Mouse (Mus musculus): ENCODE data around the gene Tubg2. TPM values are rescaled to one million over a fixed set of nuclear protein-coding genes. Genes with fewer than 3 reads are reported as not detected.
"Not testable (repeated sequence)": the region's sequence is repeated elsewhere in the genome, so short reads cannot be mapped to it uniquely, and the experiment has no call there.

The Tubg2 gene
- polyA plus RNA-seq, 1 experiment from 2014 or later: 4.2 TPM

- WGBS: 23% methylated on average over 19 of the region's 19 CpGs
- Histone ChIP-seq H3K27me3 (ENCODE audit: insufficient read depth, poor library complexity, severe bottlenecking) (peaks cover 19% of the 10 kb centered on the region; the same call in 1 of the 2 replicates), H3K27ac (peak overlapping the region; percentile 59; the same call in 1 of the 2 replicates), H3K9me3 (no peaks in the 10 kb centered on the region), H3K4me1 (peaks cover 24% of the 10 kb centered on the region), H3K36me3 (no peaks in the 10 kb centered on the region), H3K4me3 (peak overlapping the region; percentile 50)
- DNase-seq (ENCODE audit: low spot score): no peak
Observed at GRCm38 (mm10) chr11:101143338-101144225, 12.1 kb upstream of the Tubg2 start.

- Histone ChIP-seq H3K4me3 (no peak overlapping the region), H3K27ac (no peak overlapping the region), H3K36me3 (no peaks in the 10 kb centered on the region), H3K9me3 (no peaks in the 10 kb centered on the region), H3K27me3 (ENCODE audit: insufficient read depth, poor library complexity, severe bottlenecking) (no peaks in the 10 kb centered on the region), H3K4me1 (peaks cover 20% of the 10 kb centered on the region)
- WGBS: 35% methylated on average over 10 of the region's 10 CpGs
- no peak for DNase-seq (ENCODE audit: low spot score)
Observed at GRCm38 (mm10) chr11:101146377-101146776, 9.3 kb upstream of the Tubg2 start.

- no peaks in the 10 kb centered on the region for H3K36me3 ChIP-seq
- H3K4me3 ChIP-seq: no peak overlapping the region
- no peak for DNase-seq (ENCODE audit: low spot score)
- no peak overlapping the region; the same call in 1 of the 2 replicates for H3K27ac ChIP-seq
- 70% methylated on average over 10 of the region's 10 CpGs for WGBS
- no peaks in the 10 kb centered on the region for H3K9me3 ChIP-seq
- H3K4me1 ChIP-seq: peaks cover 12% of the 10 kb centered on the region
- H3K27me3 ChIP-seq (ENCODE audit: insufficient read depth, poor library complexity, severe bottlenecking): no peaks in the 10 kb centered on the region
Observed at GRCm38 (mm10) chr11:101148751-101149150, 7.0 kb upstream of the Tubg2 start.

- no peak for DNase-seq (ENCODE audit: low spot score)
- Histone ChIP-seq H3K36me3 (no peaks in the 10 kb centered on the region), H3K4me3 (no peak overlapping the region), H3K27ac (no peak overlapping the region; the same call in 1 of the 2 replicates), H3K9me3 (no peaks in the 10 kb centered on the region), H3K4me1 (peaks cover 9% of the 10 kb centered on the region), H3K27me3 (ENCODE audit: insufficient read depth, poor library complexity, severe bottlenecking) (no peaks in the 10 kb centered on the region)
- WGBS: 60% methylated on average over 9 of the region's 9 CpGs
Observed at GRCm38 (mm10) chr11:101149178-101150105, 6.3 kb upstream of the Tubg2 start.

- WGBS: 30% methylated on average over 2 of the region's 2 CpGs
- DNase-seq (ENCODE audit: low spot score): no peak
- Histone ChIP-seq H3K4me1 (peaks cover 15% of the 10 kb centered on the region), H3K4me3 (no peak overlapping the region), H3K9me3 (no peaks in the 10 kb centered on the region), H3K27me3 (ENCODE audit: insufficient read depth, poor library complexity, severe bottlenecking) (0 out of 2 replicates have a peak, but pooled peaks cover 2% of the 10 kb centered on the region), H3K27ac (no peak overlapping the region), H3K36me3 (no peaks in the 10 kb centered on the region)
Observed at GRCm38 (mm10) chr11:101151063-101151462, 4.6 kb upstream of the Tubg2 start.

- no peaks in the 10 kb centered on the region for H3K36me3 ChIP-seq
- H3K27ac ChIP-seq: no peak overlapping the region
- no peaks in the 10 kb centered on the region for H3K9me3 ChIP-seq
- DNase-seq (ENCODE audit: low spot score): no peak
- H3K4me1 ChIP-seq: peaks cover 21% of the 10 kb centered on the region
- peaks cover 16% of the 10 kb centered on the region for H3K27me3 ChIP-seq (ENCODE audit: insufficient read depth, poor library complexity, severe bottlenecking)
- WGBS: 71% methylated on average over 1 of the region's 1 CpGs
- H3K4me3 ChIP-seq: no peak overlapping the region
Observed at GRCm38 (mm10) chr11:101152825-101153224, 2.9 kb upstream of the Tubg2 start.

- Histone ChIP-seq H3K27ac (no peak overlapping the region), H3K36me3 (no peaks in the 10 kb centered on the region), H3K4me3 (no peak overlapping the region), H3K27me3 (ENCODE audit: insufficient read depth, poor library complexity, severe bottlenecking) (peaks cover 18% of the 10 kb centered on the region), H3K4me1 (peaks cover 12% of the 10 kb centered on the region), H3K9me3 (no peaks in the 10 kb centered on the region)
- DNase-seq (ENCODE audit: low spot score): no peak
Observed at GRCm38 (mm10) chr11:101154648-101155047, 1.1 kb upstream of the Tubg2 start.

- Histone ChIP-seq H3K4me1 (peaks cover 12% of the 10 kb centered on the region), H3K27me3 (ENCODE audit: insufficient read depth, poor library complexity, severe bottlenecking) (peaks cover 18% of the 10 kb centered on the region), H3K9me3 (no peaks in the 10 kb centered on the region), H3K36me3 (no peaks in the 10 kb centered on the region), H3K4me3 (no peak overlapping the region), H3K27ac (no peak overlapping the region)
- WGBS: 67% methylated on average over 6 of the region's 6 CpGs
- DNase-seq (ENCODE audit: low spot score): no peak
Observed at GRCm38 (mm10) chr11:101155151-101155550, 556 bp upstream of the Tubg2 start.

- not testable (repeated sequence) for H3K9me3 ChIP-seq; H3K27ac ChIP-seq; DNase-seq (ENCODE audit: low spot score); H3K4me3 ChIP-seq
- WGBS: 66% methylated on average over 9 of the region's 10 CpGs
- H3K27me3 ChIP-seq (ENCODE audit: insufficient read depth, poor library complexity, severe bottlenecking): peaks cover 64% of the 10 kb centered on the region
- peaks cover 33% of the 10 kb centered on the region for H3K36me3 ChIP-seq
- peaks cover 36% of the 10 kb centered on the region for H3K4me1 ChIP-seq
Observed at GRCm38 (mm10) chr11:101160151-101160550, 4.4 kb downstream of the Tubg2 start.

- Histone ChIP-seq H3K4me1 (peaks cover 35% of the 10 kb centered on the region), H3K36me3 (peaks cover 33% of the 10 kb centered on the region), H3K27me3 (ENCODE audit: insufficient read depth, poor library complexity, severe bottlenecking) (peaks cover 71% of the 10 kb centered on the region)
- H3K4me3 ChIP-seq; H3K27ac ChIP-seq; DNase-seq (ENCODE audit: low spot score); H3K9me3 ChIP-seq: not testable (repeated sequence)
- 68% methylated on average over 8 of the region's 8 CpGs for WGBS
Observed at GRCm38 (mm10) chr11:101160981-101161505, 5.3 kb downstream of the Tubg2 start.

- no peak for DNase-seq (ENCODE audit: low spot score)
- Histone ChIP-seq H3K9me3 (no peaks in the 10 kb centered on the region), H3K4me3 (no peak overlapping the region), H3K36me3 (peaks cover 38% of the 10 kb centered on the region), H3K27me3 (ENCODE audit: insufficient read depth, poor library complexity, severe bottlenecking) (peaks cover 71% of the 10 kb centered on the region), H3K27ac (no peak overlapping the region), H3K4me1 (peaks cover 30% of the 10 kb centered on the region)
- WGBS: 86% methylated on average over 15 of the region's 15 CpGs
Observed at GRCm38 (mm10) chr11:101161551-101161950, 5.8 kb downstream of the Tubg2 start.

GRCm38 (mm10) chr11:101162301-101162700 lies 6.6 kb downstream of the Tubg2 start:
- H3K4me1 ChIP-seq: peaks cover 29% of the 10 kb centered on the region
- no peaks in the 10 kb centered on the region for H3K9me3 ChIP-seq
- H3K4me3 ChIP-seq: no peak overlapping the region
- 53% methylated on average over 5 of the region's 5 CpGs for WGBS
- H3K27me3 ChIP-seq (ENCODE audit: insufficient read depth, poor library complexity, severe bottlenecking): peaks cover 74% of the 10 kb centered on the region
- H3K27ac ChIP-seq: no peak overlapping the region
- no peak for DNase-seq (ENCODE audit: low spot score)
- peaks cover 45% of the 10 kb centered on the region for H3K36me3 ChIP-seq

Measured in heart, embryonic 10.5 days (tissue).